Mouse (Mus musculus) lung, embryonic 15.5 days (tissue): ENCODE data around the gene Slc38a10. TPM values are rescaled to one million over a fixed set of nuclear protein-coding genes. Genes with fewer than 3 reads are reported as not detected.

Source experiments
- ATAC-seq: fragments of 200-750 bp; cut with Nextera tagmentation; 2 replicates; pipeline ENCODE4 v1.8.0; 2017; ENCODE audit warnings: moderate number of reproducible peaks, borderline replicate concordance; ENCODE audit not compliant: low FRiP score, low TSS enrichment; ENCODE audit errors: extremely low read depth
- H3K27ac ChIP-seq: fragments of 300-500 bp; sonication (generic); 2 replicates; pipeline ENCODE4 v1.5.1; 2015; ENCODE audit warnings: moderate library complexity, mild to moderate bottlenecking, inconsistent platforms
- H3K27me3 ChIP-seq: fragments of 300-500 bp; sonication (generic); 2 replicates; pipeline ENCODE4 v1.6.1; 2015; ENCODE audit warnings: inconsistent platforms
- H3K36me3 ChIP-seq: fragments of 300-500 bp; sonication (generic); 2 replicates; pipeline ENCODE4 v1.6.1; 2015; ENCODE audit warnings: inconsistent platforms
- H3K4me1 ChIP-seq: fragments of 300-500 bp; sonication (generic); 2 replicates; pipeline ENCODE4 v1.6.1; 2015; ENCODE audit warnings: inconsistent platforms
- H3K4me2 ChIP-seq: fragments of 300-500 bp; sonication (generic); 2 replicates; pipeline ENCODE4 v1.6.1; 2015; ENCODE audit warnings: inconsistent platforms, mild to moderate bottlenecking, moderate library complexity
- H3K4me3 ChIP-seq: fragments of 300-500 bp; sonication (generic); 2 replicates; pipeline ENCODE4 v1.5.1; 2015; ENCODE audit warnings: mild to moderate bottlenecking, inconsistent platforms
- H3K9ac ChIP-seq: fragments of 300-500 bp; sonication (generic); 2 replicates; pipeline ENCODE4 v1.6.1; 2015; ENCODE audit warnings: inconsistent platforms
- H3K9me3 ChIP-seq: fragments of 300-500 bp; sonication (generic); 2 replicates; pipeline ENCODE4 v1.6.1; 2016; ENCODE audit warnings: inconsistent platforms
- WGBS: fragments of 180-500 bp; shearing (Covaris S2); methylation state at CpG from one replicate; pipeline ENCODE4 v1.1.7; 2015; 5-methylcytosine and 5-hydroxymethylcytosine counted together
- polyA plus RNA-seq: library from polyadenylated mRNA; unstranded; fragments of >200 nt; fragmentation: Nextera tagmentation; extraction: Ambion mirVana; gene quantifications from 2 replicates; pipeline ENCODE4 v1.2.1, GENCODE M21; 2015

The Slc38a10 gene
- polyA plus RNA-seq, 1 experiment from 2014 or later = 92.1 TPM

DNA sequence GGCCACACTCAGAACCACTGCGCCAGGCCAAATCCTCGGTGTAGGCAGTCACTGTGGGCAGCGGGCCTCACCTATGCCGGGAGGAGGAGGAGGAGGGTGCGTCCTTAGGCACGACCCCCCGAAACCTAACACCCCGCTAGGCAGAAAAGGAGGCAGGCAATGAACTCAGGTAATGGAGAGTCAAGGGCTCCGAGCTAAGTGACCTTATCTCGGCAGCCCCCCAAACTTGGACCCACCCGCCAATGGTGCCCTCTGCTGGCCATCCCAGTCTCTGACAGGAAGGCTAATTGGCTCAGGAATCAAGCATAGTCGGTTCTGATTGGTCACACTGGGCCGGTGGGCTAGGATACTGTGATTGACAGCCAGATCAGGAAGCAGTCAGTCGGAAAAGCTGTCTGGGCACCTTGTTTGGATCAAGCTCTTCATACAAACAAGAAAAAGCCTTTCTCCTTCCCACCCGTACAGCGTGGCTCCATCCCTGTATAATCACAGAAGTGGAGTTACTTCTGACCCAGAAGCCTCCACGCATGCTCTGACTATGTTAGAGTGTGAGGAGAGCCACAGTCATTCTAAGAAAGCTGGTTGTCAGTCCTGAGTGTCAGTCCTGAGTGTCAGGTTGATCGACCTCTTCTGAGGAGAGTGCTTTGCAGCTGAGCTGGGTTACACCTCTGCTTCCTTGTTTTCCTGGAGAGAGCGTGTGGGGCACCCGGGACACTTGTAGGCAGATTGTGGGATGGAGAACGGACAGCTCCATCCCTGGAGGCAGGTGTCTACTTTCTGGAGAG, 18.3 kb upstream of the Slc38a10 start:
- peak; percentile 56; the same call in 1 of the 2 replicates for ATAC-seq
- no peak overlapping the region; the same call in 1 of the 2 replicates for H3K9ac ChIP-seq

GRCm38 (mm10) chr11:120168516-120168915, 17.4 kb upstream of the Slc38a10 start:
- no peaks in the 10 kb centered on the region for H3K27me3 ChIP-seq
- H3K4me3 ChIP-seq = no peak overlapping the region
- no peak for ATAC-seq
- WGBS = 75% methylated on average over 8 of the region's 8 CpGs
- H3K27ac ChIP-seq = no peak overlapping the region
- no peak overlapping the region for H3K9ac ChIP-seq
- H3K9me3 ChIP-seq = no peaks in the 10 kb centered on the region
- peaks cover 21% of the 10 kb centered on the region for H3K4me1 ChIP-seq
- no peak overlapping the region for H3K4me2 ChIP-seq
- no peaks in the 10 kb centered on the region for H3K36me3 ChIP-seq

More for the DNA sequence above, 18.3 kb upstream of the Slc38a10 start:
- H3K9me3 ChIP-seq = no peaks in the 10 kb centered on the region
- no peaks in the 10 kb centered on the region for H3K36me3 ChIP-seq
- H3K27me3 ChIP-seq = no peaks in the 10 kb centered on the region
- H3K4me1 ChIP-seq = peaks cover 13% of the 10 kb centered on the region
- 23% methylated on average over 21 of the region's 21 CpGs for WGBS
- peak overlapping the region; percentile 7; the same call in 1 of the 2 replicates for H3K4me3 ChIP-seq
- H3K4me2 ChIP-seq = peak overlapping the region; percentile 48
- H3K27ac ChIP-seq = no peak overlapping the region

DNA sequence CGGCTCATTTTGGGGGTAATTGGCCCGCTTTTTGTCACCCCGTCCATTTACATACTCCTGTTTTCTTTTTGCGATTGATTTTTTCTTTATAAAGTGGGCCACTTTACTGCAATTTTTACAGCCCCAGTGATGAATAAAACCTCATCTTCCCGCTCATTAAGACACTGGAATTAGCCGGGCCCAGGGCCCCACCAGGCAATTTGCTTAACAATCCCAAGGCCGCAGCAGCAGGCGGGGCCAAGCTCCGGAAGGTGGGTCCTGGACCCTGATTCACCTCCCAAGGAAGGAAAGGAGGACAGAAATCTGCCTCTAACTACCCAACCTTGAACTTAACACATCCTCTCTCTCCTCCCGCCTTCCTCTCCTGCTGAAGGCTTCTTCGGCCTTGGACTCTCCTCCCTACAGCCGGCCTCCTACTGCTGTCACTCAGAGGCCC, 16.8 kb upstream of the Slc38a10 start:
- H3K9me3 ChIP-seq = no peaks in the 10 kb centered on the region
- no peak overlapping the region for H3K4me2 ChIP-seq
- H3K4me1 ChIP-seq = peaks cover 21% of the 10 kb centered on the region
- no peak for ATAC-seq
- H3K9ac ChIP-seq = no peak overlapping the region
- no peaks in the 10 kb centered on the region for H3K27me3 ChIP-seq
- no peak overlapping the region for H3K27ac ChIP-seq
- no peaks in the 10 kb centered on the region for H3K36me3 ChIP-seq
- no peak overlapping the region for H3K4me3 ChIP-seq
- WGBS = 68% methylated on average over 12 of the region's 12 CpGs

- no peak for ATAC-seq
- no peaks in the 10 kb centered on the region for H3K36me3 ChIP-seq
- no peak overlapping the region for H3K27ac ChIP-seq
- H3K4me2 ChIP-seq = no peak overlapping the region
- H3K4me3 ChIP-seq = no peak overlapping the region
- H3K9me3 ChIP-seq = no peaks in the 10 kb centered on the region
- no peaks in the 10 kb centered on the region for H3K27me3 ChIP-seq
- 58% methylated on average over 5 of the region's 5 CpGs for WGBS
- peaks cover 21% of the 10 kb centered on the region for H3K4me1 ChIP-seq
- no peak overlapping the region for H3K9ac ChIP-seq
Measured at GRCm38 (mm10) chr11:120167059-120167458, 15.9 kb upstream of the Slc38a10 start.

DNA sequence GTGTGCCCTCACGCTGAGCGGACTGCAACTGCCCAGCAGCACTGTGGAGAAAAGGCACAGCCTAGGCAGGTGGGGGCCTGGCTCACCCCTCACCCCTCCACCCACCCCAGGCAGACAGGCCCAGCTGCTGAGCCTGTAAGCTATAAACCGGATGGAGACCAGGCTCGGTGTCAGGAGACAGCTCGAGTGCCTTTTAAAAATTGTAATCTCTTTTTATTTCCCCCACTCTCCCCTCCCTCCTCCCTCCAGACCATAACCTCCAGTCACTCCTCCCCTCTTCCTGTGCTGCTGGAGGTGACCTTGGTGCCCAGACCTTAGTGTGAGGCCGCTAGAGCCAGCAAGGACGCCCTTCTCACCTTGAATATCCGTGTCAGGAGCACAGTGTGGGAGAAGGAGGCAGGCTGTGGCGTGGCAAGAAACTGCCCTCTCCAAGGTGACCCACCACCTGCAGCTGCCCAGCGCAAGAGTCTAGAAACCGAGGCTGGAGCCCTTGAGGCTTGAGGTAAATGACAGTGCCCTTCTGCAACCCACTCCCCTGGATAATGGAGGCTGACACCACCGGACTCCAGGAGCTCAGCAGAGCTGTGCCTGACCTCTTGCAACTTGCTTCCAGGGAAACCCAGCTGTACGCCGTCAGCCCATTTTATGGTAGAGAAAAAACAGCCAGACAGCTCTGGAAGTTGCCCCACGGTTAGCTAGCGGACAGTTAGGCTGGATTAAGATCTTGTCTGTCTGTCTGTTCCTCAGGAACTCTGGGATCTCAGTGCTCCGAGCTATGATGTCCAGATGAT, 13.5 kb upstream of the Slc38a10 start:
- H3K27ac ChIP-seq = peak overlapping the region; percentile 58
- H3K4me2 ChIP-seq = no peak overlapping the region
- no peak overlapping the region for H3K4me3 ChIP-seq
- ATAC-seq = no peak
- no peaks in the 10 kb centered on the region for H3K9me3 ChIP-seq
- H3K36me3 ChIP-seq = no peaks in the 10 kb centered on the region
- H3K27me3 ChIP-seq = no peaks in the 10 kb centered on the region
- H3K4me1 ChIP-seq = peaks cover 20% of the 10 kb centered on the region
- H3K9ac ChIP-seq = no peak overlapping the region
- 34% methylated on average over 17 of the region's 17 CpGs for WGBS

DNA sequence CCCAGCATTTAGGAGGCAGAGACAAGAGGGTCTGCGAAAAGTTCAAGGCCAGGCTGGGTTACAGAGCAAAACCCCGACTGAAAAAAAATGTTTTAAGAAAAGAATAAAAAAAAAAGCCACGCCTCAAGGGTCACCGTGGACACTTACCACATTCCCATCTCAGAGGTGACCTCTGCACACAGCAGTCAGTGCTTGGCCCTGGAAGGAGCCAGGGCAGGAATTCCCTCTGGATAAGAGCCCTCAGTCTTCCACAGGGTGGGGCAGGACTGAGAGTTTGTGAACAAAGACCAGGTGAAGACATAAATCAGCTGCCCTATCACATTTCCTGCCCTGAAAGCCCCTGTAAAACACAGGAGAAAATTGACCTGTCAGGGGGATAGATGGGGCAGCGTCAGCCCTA, 12.9 kb upstream of the Slc38a10 start:
- Histone ChIP-seq H3K9ac (no peak overlapping the region), H3K4me1 (peaks cover 14% of the 10 kb centered on the region)
- 43% methylated on average over 5 of the region's 5 CpGs for WGBS

DNA sequence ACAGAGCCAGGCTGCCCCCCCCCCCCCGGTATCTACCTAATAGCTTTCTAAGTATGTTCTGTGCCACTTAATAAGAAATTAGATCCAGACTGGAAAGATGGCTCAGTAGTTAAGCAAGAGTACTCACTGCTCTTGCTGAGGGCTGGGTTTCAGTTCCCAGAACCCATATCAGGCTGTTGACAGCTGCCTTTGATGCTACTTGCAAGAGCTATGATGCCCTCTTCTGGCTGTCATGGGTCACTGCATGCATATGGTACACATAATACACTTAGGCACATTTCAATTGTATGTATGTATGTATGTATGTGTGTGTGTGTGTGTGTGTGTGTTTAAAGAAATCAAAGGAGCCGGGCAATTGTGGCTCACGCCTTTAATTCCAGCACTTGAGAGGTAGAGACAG, 12.1 kb upstream of the Slc38a10 start:
- Histone ChIP-seq H3K4me3 (no peak overlapping the region), H3K27ac (no peak overlapping the region), H3K9ac (no peak overlapping the region), H3K9me3 (no peaks in the 10 kb centered on the region), H3K27me3 (no peaks in the 10 kb centered on the region), H3K4me2 (no peak overlapping the region), H3K36me3 (no peaks in the 10 kb centered on the region), H3K4me1 (peaks cover 12% of the 10 kb centered on the region)
- ATAC-seq = no peak
- WGBS = 80% methylated on average over 3 of the region's 3 CpGs

More for the DNA sequence above, 12.9 kb upstream of the Slc38a10 start:
- ATAC-seq = no peak
- Histone ChIP-seq H3K4me2 (no peak overlapping the region), H3K4me3 (no peak overlapping the region), H3K27ac (peak overlapping the region; percentile 58), H3K27me3 (no peaks in the 10 kb centered on the region), H3K9me3 (no peaks in the 10 kb centered on the region), H3K36me3 (no peaks in the 10 kb centered on the region)

- Histone ChIP-seq H3K27ac (no peak overlapping the region), H3K27me3 (no peaks in the 10 kb centered on the region), H3K9ac (no peak overlapping the region), H3K9me3 (no peaks in the 10 kb centered on the region), H3K36me3 (no peaks in the 10 kb centered on the region), H3K4me3 (no peak overlapping the region), H3K4me2 (no peak overlapping the region), H3K4me1 (peaks cover 12% of the 10 kb centered on the region)
- ATAC-seq = no peak
- 48% methylated on average over 4 of the region's 4 CpGs for WGBS
Measured at GRCm38 (mm10) chr11:120161245-120161644, 10.1 kb upstream of the Slc38a10 start.

DNA sequence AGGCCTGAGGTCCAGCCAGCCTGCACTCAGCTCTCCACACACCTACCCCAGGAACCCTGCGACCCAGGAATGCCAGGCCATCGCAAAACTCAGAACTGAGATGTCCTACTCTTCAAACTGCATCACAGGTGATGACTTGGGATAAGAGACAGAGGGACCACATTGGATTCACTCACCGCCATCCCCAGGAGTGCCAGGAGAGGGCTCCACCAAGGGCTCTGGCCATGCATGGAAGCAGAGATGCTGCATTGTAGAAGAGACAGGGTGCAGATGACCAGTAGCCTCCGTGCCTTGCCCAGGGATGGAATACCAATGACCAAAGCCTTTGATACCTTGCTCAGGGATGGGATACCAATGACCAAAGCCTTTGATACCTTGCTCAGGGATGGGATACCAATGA, 9.3 kb upstream of the Slc38a10 start:
- 69% methylated on average over 4 of the region's 4 CpGs for WGBS
- H3K27ac ChIP-seq = no peak overlapping the region
- peaks cover 12% of the 10 kb centered on the region for H3K4me1 ChIP-seq
- no peaks in the 10 kb centered on the region for H3K27me3 ChIP-seq
- no peaks in the 10 kb centered on the region for H3K36me3 ChIP-seq
- H3K9me3 ChIP-seq = no peaks in the 10 kb centered on the region
- H3K4me3 ChIP-seq = no peak overlapping the region
- no peak overlapping the region for H3K4me2 ChIP-seq
- ATAC-seq = no peak
- no peak overlapping the region for H3K9ac ChIP-seq

- no peak overlapping the region for H3K9ac ChIP-seq
Measured at GRCm38 (mm10) chr11:120159653-120160052, 8.5 kb upstream of the Slc38a10 start.

GRCm38 (mm10) chr11:120158828-120159227, 7.7 kb upstream of the Slc38a10 start:
- peaks cover 3% of the 10 kb centered on the region for H3K4me1 ChIP-seq
- H3K36me3 ChIP-seq = no peaks in the 10 kb centered on the region
- H3K9me3 ChIP-seq = no peaks in the 10 kb centered on the region
- no peak overlapping the region for H3K4me3 ChIP-seq
- 0 out of 2 replicates have a peak, but pooled peaks have one; percentile 39 for ATAC-seq
- H3K27ac ChIP-seq = no peak overlapping the region
- H3K27me3 ChIP-seq = no peaks in the 10 kb centered on the region
- 26% methylated on average over 5 of the region's 5 CpGs for WGBS
- no peak overlapping the region for H3K4me2 ChIP-seq
- H3K9ac ChIP-seq = no peak overlapping the region

More at GRCm38 (mm10) chr11:120159653-120160052, 8.5 kb upstream of the Slc38a10 start:
- no peaks in the 10 kb centered on the region for H3K36me3 ChIP-seq
- WGBS = 54% methylated on average over 5 of the region's 5 CpGs
- no peaks in the 10 kb centered on the region for H3K9me3 ChIP-seq
- H3K4me2 ChIP-seq = no peak overlapping the region
- no peaks in the 10 kb centered on the region for H3K27me3 ChIP-seq
- H3K4me3 ChIP-seq = no peak overlapping the region
- no peak overlapping the region for H3K27ac ChIP-seq
- H3K4me1 ChIP-seq = peaks cover 11% of the 10 kb centered on the region
- ATAC-seq = peak; percentile 52; the same call in 1 of the 2 replicates
